Mouse (Mus musculus) lung, postnatal 4 days (tissue): ENCODE data around the gene Calhm3.

Experiments used
- DNase-seq, 2 experiments: peaks; one replicate each; pipeline ENCODE4 v3.0.0; 2021

The Calhm3 gene

GRCm38 (mm10) chr19:47157664-47158063 is at the start of gene Calhm3:
TSS of gene Calhm3 (minus strand) at chr19:47157764.
- no peak for DNase-seq

GRCm38 (mm10) chr19:47206126-47206525 is 48.6 kb upstream of the Calhm3 start:
- no peak for DNase-seq

GRCm38 (mm10) chr19:47204653-47205052 is 47.1 kb upstream of the Calhm3 start:
- DNase-seq = no peak

- no peak for DNase-seq
Observed at GRCm38 (mm10) chr19:47203042-47203441, 45.5 kb upstream of the Calhm3 start.

GRCm38 (mm10) chr19:47202429-47202828 is 44.9 kb upstream of the Calhm3 start:
- no peak for DNase-seq

- DNase-seq = no peak
Observed at GRCm38 (mm10) chr19:47201972-47202371, 44.4 kb upstream of the Calhm3 start.

GRCm38 (mm10) chr19:47198671-47199350 is 41.2 kb upstream of the Calhm3 start:
- no peak for DNase-seq

- DNase-seq = no peak
Observed at GRCm38 (mm10) chr19:47192158-47192557, 34.6 kb upstream of the Calhm3 start.

GRCm38 (mm10) chr19:47188515-47189128 is 31.1 kb upstream of the Calhm3 start:
- peak; percentile 18 to 52 for DNase-seq

GRCm38 (mm10) chr19:47186514-47187275 is 29.1 kb upstream of the Calhm3 start:
- DNase-seq = no peak

- no peak for DNase-seq
Observed at GRCm38 (mm10) chr19:47184736-47185135, 27.2 kb upstream of the Calhm3 start.

GRCm38 (mm10) chr19:47184221-47184620 is 26.7 kb upstream of the Calhm3 start:
- DNase-seq = no peak

GRCm38 (mm10) chr19:47180011-47180410 is 22.4 kb upstream of the Calhm3 start:
- DNase-seq = no peak

GRCm38 (mm10) chr19:47179272-47179809 is 21.8 kb upstream of the Calhm3 start:
- DNase-seq = no peak

GRCm38 (mm10) chr19:47178431-47179271 is 21.1 kb upstream of the Calhm3 start, which contains the start of gene Neurl1a:
TSS of gene Neurl1a (plus strand) at chr19:47178820.
- peak; percentile 43 to 66 for DNase-seq

GRCm38 (mm10) chr19:47178001-47178400 is 20.4 kb upstream of the Calhm3 start:
- peak; percentile 10 to 43 for DNase-seq

- peak in 1 of 2 experiments; percentile 9 for DNase-seq
Observed at GRCm38 (mm10) chr19:47176916-47177505, 19.4 kb upstream of the Calhm3 start.

- no peak for DNase-seq
Observed at GRCm38 (mm10) chr19:47175472-47175871, 17.9 kb upstream of the Calhm3 start.

- DNase-seq = peak in 1 of 2 experiments; percentile 30
Observed at GRCm38 (mm10) chr19:47174515-47174914, 17.0 kb upstream of the Calhm3 start.

- peak; percentile 78 to 86 for DNase-seq
Observed at GRCm38 (mm10) chr19:47168793-47169412, 11.3 kb upstream of the Calhm3 start.

GRCm38 (mm10) chr19:47168223-47168622 is 10.7 kb upstream of the Calhm3 start:
- peak in 1 of 2 experiments; percentile 34 for DNase-seq
